Mouse (Mus musculus) testis, adult 2 months (tissue): ENCODE measurements at regions not wholly inside any gene's neighbourhood (a gene's known extent, or its start where the extent isn't known, plus 50 kb on each side); places are given as distances from the start of the nearest gene placed in this dataset.

Source experiments
- H3K27ac ChIP-seq: fragments of 200-500 bp; 2 replicates; pipeline ENCODE4 v1.5.1; 2012; ENCODE audit warnings: low read depth, low read length; ENCODE audit not compliant: control insufficient read depth, insufficient read depth
- H3K27me3 ChIP-seq: fragments of 200-500 bp; 2 replicates; pipeline ENCODE4 v1.6.1; 2012; ENCODE audit warnings: mild to moderate bottlenecking, low read length, moderate library complexity; ENCODE audit not compliant: control insufficient read depth, insufficient read depth
- H3K36me3 ChIP-seq: fragments of 200-500 bp; 2 replicates; pipeline ENCODE4 v1.6.1; 2012; ENCODE audit warnings: mild to moderate bottlenecking, low read length; ENCODE audit not compliant: control insufficient read depth, insufficient read depth
- H3K4me1 ChIP-seq: fragments of 200-500 bp; 2 replicates; pipeline ENCODE4 v1.6.1; 2012; ENCODE audit warnings: low read length; ENCODE audit not compliant: control insufficient read depth, insufficient read depth
- H3K4me3 ChIP-seq: fragments of 200-500 bp; 2 replicates; pipeline ENCODE4 v1.5.1; 2012; ENCODE audit warnings: low read depth, mild to moderate bottlenecking, low read length, moderate library complexity, mixed read lengths; ENCODE audit not compliant: control insufficient read depth
- CTCF ChIP-seq: fragments of 200-500 bp; IDR thresholded peaks from 2 replicates; pipeline ENCODE4 v1.5.1; 2012; ENCODE audit warnings: low read depth, mild to moderate bottlenecking, inconsistent platforms, low read length, moderate library complexity; ENCODE audit not compliant: control insufficient read depth, insufficient read depth, insufficient replicate concordance
- POLR2A ChIP-seq: fragments of 200-500 bp; IDR thresholded peaks from 2 replicates; pipeline ENCODE4 v1.6.1; 2012; ENCODE audit warnings: low read depth, mild to moderate bottlenecking, inconsistent platforms, low read length, moderate library complexity; ENCODE audit not compliant: control insufficient read depth

DNA sequence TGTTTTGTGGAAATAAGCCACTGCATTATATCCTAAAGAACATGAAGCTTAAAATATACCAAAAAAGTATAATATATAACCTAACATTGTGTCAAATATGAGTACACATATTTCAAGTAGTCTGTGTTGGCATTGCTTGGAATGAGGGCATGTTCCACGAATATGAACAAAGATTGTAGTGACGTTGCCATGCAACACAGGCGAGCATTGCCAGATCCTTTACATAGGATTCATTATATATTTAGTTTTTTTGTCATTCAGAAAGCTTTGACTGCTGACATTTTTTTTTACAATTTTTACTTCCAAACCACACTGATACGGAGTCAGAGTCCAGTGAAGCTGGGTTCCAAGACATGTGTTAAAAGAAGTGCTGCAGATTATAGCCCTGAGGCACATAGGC lies 900.1 kb downstream of the Efnb2 start:
- Histone ChIP-seq H3K27ac (no peak overlapping the region), H3K27me3 (no peaks in the 10 kb centered on the region), H3K36me3 (no peaks in the 10 kb centered on the region), H3K4me3 (no peak overlapping the region), H3K4me1 (no peaks in the 10 kb centered on the region)
- TF ChIP-seq POLR2A = no peak
- TF ChIP-seq CTCF = no peak

DNA sequence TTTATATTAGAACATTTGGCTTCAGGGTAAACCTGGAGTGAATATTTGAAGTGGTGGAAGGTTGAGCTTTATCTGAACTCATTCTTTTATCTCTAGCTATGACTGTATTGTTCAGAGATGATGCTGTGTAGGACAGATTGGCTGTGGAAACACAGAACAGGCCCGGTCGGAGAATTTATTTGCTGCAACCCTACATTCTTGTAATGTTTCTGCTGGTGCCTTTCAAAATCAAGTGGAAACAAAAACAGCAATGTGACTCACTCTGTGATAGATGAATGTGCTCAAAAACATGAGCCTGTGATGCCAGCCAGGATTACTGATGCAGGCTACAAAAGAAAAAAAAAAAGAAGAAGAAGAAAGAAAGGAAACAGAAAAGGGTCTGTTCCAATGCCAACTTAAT lies 928.3 kb downstream of the Efnb2 start:
- TF ChIP-seq POLR2A (no peak), CTCF (no peak)
- no peak overlapping the region for H3K27ac ChIP-seq
- H3K27me3 ChIP-seq = no peaks in the 10 kb centered on the region
- H3K36me3 ChIP-seq = no peaks in the 10 kb centered on the region
- no peak overlapping the region for H3K4me3 ChIP-seq
- H3K4me1 ChIP-seq = no peaks in the 10 kb centered on the region

DNA sequence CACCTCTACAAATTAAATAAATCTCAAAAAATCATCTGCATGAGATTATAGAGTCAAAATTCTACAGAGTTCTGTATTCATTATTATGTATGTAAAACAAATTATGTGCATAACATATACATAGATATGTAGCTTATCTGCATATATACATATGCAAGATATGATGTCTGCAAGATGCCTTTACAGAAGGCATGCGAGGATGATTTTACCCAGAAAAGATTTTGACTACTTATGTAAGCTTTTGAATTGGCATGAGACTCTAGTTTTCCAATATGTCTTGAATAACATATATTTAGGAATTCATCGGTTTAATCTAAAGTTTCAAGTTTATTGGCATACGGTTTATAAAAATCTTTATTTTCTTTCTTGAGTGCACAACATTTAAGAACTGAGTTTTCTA lies 939.2 kb downstream of the Efnb2 start:
- Histone ChIP-seq H3K36me3 (no peaks in the 10 kb centered on the region), H3K27ac (no peak overlapping the region), H3K27me3 (no peaks in the 10 kb centered on the region), H3K4me1 (no peaks in the 10 kb centered on the region), H3K4me3 (no peak overlapping the region)
- no peak for TF ChIP-seq CTCF
- TF ChIP-seq POLR2A = no peak

DNA sequence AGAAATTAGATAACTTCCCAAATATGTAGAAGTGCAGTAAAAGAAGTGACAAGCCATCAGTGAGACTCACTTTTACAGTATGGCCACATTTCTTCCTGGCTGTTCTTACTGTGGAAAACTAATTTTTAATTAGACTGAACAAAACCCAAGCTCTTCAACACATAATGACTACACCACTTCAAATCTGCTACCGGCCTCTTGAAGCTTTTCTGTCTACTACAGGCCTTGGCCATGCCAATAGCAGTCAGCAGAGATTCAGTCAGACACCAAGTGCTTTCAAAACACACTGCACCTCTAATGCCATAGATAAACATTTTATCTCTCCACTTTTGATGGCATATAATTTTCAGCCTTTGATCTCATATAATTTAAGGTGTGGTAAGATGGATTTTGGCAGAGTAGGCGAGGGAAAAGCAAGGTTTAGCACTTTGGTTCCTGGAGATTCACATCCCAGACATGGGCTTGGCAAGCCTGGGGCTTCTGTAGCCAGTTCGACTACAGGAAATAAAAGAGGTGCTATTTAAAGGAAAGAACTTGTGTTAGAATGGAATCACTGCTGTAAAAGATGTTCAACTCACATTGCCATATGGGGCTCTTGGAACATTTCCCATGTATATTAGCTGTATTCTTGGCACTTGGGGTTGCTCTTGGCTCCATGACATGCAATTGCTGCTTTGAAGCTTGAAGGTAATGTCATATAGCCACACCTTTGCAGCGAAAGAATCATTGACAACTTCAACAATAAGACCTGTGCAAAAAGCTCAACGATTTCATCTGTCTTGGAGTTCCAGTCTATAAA lies 941.9 kb downstream of the Efnb2 start:
- Histone ChIP-seq H3K36me3 (no peaks in the 10 kb centered on the region), H3K4me1 (no peaks in the 10 kb centered on the region), H3K27ac (no peak overlapping the region), H3K4me3 (no peak overlapping the region), H3K27me3 (no peaks in the 10 kb centered on the region)
- TF ChIP-seq POLR2A = no peak
- TF ChIP-seq CTCF = no peak

DNA sequence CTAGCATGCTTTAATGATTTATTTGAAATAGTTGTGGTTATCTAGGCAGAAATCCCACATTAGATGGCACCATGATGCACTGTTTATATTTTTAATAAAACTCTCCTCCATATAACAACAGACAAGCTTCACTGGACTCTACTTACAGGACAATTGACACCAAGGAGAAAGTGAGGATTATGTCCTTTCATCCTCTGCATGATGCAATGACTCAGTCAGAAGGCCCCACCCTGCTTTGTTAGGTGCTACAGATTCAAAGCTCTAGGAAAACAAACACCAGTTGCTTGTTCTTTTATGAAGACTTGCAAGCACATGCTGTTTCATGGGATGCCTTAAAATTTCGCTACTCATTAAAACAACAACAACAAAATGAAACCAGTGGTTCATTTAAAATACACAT lies 950.3 kb downstream of the Efnb2 start:
- TF ChIP-seq POLR2A = no peak
- no peak for TF ChIP-seq CTCF
- H3K4me3 ChIP-seq = no peak overlapping the region

DNA sequence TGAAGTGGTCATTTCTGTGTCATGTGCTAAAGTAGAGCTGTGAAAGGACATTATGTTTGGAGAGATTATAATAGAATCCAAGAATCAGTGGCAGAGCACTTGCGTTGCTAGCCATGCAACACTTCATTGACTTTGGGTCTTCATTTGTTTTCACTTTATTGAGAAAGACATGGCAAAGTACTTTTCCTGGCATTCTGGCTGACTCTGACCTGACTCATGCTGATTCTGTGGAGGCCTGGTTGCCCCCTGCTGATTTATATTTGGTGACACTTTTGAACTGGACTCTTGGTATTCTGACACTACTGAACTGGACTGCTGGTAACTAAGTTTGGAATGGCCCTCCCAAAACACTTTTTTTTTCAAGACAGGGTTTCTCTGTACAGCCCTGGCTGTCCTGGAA lies 951.6 kb downstream of the Efnb2 start:
- Histone ChIP-seq H3K36me3 (no peaks in the 10 kb centered on the region), H3K4me3 (no peak overlapping the region), H3K27me3 (no peaks in the 10 kb centered on the region), H3K27ac (no peak overlapping the region), H3K4me1 (no peaks in the 10 kb centered on the region)
- TF ChIP-seq CTCF = no peak
- TF ChIP-seq POLR2A = no peak

More for the DNA sequence above, 950.3 kb downstream of the Efnb2 start:
- Histone ChIP-seq H3K27me3 (no peaks in the 10 kb centered on the region), H3K36me3 (no peaks in the 10 kb centered on the region), H3K27ac (no peak overlapping the region), H3K4me1 (no peaks in the 10 kb centered on the region)

DNA sequence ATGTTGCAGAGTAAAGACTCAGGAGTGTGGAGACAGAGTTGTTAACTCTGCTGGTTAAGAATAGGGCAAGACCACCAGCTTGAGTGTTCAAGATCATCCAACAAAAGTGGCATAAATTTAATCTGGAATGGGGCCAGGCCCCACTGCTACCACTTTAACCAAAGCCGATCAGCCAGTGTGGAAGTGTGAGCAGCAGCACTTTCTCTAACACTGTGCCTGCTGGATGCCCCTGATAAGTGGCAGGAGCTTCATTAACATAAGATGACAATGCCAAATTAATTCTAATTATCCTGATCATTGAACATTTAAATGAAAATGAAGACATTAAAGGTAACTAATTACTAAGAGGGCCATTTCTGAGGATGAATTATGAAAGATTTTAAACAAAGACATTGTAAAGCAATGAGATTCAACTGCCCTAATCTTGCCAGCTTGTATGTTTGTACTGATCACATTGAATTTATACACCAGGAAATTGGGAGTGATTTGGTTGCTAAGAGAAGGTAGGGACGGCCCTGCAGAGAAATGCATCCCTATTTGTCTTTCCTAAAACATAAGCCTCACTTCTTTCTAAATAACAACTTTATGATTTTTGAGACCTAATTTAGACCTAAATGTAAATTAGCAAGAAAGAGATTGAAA lies 969.6 kb downstream of the Efnb2 start:
- Histone ChIP-seq H3K4me3 (no peak overlapping the region), H3K4me1 (no peaks in the 10 kb centered on the region), H3K36me3 (no peaks in the 10 kb centered on the region), H3K27me3 (no peaks in the 10 kb centered on the region), H3K27ac (no peak overlapping the region)
- TF ChIP-seq POLR2A (no peak), CTCF (no peak)

DNA sequence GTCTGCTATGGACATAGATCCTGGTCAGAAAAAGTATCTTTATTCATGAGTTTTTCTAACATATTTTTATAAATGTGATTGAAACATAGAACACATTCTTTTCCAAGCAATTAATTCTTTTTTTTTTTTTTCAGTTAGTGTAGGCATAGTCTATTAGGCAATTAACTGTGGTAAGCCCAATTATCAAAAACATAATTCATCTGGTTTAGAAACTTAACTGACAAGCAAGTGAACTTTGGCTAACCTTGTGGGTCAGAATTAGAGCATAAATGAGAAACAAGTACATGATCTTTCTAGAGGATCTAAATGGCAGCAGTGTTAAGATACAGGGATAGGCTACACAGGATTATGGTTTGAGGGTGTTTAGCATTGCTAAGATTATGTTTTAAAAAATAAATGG lies 1007.2 kb downstream of the Efnb2 start:
- H3K27ac ChIP-seq = no peak overlapping the region
- TF ChIP-seq CTCF (no peak), POLR2A (no peak)

More for the DNA sequence above, 1007.2 kb downstream of the Efnb2 start:
- Histone ChIP-seq H3K27me3 (no peaks in the 10 kb centered on the region), H3K36me3 (no peaks in the 10 kb centered on the region), H3K4me1 (no peaks in the 10 kb centered on the region), H3K4me3 (no peak overlapping the region)
